Mouse (Mus musculus): ENCODE results near the gene Gm45618. TPM values are rescaled to one million over a fixed set of nuclear protein-coding genes. Genes with fewer than 3 reads are reported as not detected.
A peak's percentile ranks its signal among the peaks of the same experiment; 100 is the strongest.

Gene Gm45618
- total RNA-seq, 2 experiments from 2014 or later, result not detected

DNA sequence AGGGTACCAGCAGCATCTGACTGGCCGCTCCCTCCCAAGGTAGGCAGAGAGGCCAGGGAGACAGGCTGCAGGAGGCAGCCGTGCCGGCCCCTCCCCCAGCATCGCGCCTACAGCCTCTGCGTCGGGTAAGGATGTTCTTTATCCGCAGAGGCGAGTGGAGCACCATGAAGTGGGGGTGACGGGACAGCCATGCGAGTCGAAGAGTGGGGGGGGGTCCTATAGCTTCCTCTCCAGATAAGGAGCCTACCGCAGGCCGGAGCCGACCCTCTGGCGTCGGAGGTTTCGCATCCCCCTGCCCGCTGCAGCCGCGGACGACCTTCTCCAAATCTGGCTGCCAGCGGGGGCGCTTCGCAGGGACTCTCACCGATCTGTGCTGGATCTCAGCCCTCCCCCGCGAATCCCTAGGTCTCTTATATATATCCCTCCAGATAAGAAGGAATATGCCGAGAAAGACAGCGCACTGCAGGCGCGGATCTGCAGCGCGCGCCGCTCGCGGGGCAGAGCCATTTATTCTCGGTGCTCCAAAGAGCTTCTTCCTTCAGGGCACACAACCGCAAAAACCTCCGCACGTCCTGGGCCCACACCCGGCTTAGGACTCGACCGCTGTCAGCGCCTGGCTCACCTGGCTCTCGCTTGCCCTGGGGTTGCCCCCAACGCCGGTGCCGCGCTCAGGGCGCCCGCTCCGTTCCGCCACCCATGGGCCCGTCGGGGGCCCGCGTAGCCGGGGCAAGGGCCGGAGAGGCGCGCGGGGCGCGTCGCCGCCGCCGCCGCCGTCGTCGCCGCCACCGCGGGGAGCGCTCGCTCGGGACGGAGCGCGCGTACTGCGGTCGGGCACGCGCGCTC is 26.0 kb downstream of the Gm45618 start:
- peak; percentile 40 to 69 for DNase-seq

DNA sequence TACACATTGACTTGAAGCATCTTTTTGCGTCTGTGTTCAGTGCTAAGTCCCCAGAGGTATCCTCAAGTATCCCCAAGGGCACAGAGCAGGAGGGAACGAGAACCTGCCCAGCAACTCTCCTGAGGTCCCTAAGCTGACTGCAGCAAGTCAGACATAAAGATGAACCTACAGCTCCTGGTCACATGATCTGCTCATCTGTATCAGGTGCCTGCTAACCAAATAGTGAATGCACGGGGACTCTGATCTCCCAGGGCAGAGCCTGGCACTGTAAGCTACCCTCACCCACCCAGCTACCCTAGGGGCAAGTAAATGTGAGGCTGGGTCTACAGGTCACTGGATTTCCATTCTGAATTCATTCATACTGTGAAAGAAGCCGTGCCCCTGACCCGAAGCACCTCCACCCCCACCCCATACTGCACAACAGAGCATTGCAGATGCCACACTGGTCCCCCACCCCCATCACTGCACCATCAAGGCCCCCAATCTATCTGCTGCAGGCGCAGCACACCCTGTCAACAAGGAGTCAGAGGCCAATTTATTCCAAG is 26.8 kb downstream of the Gm45618 start:
- no peak for DNase-seq

DNA sequence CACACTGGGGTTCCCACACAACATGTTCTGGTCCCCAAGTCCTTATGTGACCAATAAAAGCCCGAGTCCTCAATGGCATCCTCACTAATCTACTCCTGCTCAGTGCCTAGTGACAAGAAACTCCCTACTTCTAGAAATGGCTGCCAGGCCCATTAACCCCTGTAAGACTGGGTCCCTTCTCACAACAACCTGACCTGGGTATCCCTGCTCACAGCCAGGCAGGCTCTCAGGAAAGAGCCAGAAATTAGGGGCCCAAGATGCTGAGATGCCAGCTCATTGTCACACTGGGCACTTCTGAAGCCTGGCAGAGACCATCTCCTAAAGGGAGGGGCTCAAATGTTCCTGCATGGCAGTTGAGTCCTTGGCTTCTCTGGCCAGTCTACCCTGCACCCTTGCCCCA is 27.5 kb downstream of the Gm45618 start:
- DNase-seq, result no peak

DNA sequence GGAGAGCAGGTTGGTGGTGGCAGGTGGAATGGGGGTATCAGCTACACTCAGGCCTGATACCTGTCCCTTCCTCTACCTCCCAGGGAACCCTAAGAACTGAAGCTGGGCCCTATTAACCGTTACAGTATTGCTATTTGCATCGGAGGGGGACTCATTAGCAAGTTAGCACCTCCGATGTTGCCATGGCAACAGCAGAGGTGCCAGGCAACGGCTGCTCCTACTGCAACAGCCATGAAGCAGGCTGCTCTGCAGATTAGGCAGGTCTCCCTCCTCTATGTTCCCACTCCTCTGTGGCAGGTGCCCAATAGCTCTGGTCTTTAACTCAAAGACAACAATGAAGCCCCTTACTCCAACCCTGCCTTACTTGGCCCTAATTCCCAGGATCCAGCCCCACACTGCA is 28.7 kb downstream of the Gm45618 start:
- no peak for DNase-seq

DNA sequence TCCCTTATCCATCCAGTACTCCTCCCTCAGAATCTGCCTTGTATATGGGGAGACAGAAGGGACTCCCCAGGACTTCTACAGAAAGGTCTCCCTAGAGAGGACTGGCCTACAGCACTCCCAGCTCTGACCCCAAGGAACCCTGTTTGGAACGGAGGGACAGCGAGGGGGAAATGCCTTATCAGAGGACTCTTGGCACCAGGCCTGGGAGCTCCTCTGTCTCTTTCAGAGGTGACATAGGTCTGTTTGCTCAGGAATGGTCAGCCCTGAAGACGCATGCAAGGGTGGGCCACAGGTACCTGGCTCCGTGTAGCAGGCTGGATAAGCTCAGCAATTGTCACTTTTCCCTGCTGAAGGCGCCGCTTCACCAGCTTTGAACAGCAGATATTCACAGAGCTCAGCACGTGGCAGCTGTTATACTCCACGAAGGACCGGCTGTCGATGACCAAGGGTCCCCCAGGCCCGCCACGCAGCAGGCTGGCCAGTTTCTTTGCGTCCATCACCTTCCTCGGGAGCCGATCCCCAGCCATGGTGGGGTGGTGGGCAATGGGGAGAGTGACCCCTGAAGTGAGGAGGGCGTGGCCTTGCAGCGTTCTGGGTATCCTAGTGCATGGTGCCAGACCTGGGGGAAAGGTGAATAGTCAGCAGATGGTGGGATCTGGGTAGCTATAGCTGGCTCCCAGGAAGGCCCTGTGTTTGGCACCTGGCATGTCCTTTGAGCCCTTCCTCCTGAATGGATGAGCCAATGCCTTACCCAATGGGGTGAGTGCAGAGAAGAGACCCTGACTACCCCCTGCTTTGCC is 30.7 kb downstream of the Gm45618 start:
- DNase-seq, result no peak

DNA sequence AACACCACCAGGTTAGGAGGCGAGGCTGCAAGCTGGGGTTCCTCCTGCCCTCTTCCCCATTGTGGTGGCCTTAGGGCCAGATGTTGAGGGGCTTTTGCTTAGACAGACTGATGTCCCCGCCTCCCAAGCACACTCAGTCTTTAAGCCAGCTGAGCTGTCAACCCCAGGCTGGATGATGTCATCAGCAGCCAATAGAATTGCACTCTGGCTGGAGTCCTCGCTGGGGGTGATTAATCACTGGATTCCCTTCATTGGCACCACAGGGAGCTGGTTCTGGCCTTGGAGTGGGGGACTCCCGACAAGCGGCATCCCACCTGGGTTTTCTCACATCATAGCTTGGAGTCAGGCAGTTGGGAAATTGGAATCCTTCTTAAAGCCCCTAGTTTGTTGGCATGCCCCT is 31.6 kb downstream of the Gm45618 start:
- DNase-seq, result no peak

DNA sequence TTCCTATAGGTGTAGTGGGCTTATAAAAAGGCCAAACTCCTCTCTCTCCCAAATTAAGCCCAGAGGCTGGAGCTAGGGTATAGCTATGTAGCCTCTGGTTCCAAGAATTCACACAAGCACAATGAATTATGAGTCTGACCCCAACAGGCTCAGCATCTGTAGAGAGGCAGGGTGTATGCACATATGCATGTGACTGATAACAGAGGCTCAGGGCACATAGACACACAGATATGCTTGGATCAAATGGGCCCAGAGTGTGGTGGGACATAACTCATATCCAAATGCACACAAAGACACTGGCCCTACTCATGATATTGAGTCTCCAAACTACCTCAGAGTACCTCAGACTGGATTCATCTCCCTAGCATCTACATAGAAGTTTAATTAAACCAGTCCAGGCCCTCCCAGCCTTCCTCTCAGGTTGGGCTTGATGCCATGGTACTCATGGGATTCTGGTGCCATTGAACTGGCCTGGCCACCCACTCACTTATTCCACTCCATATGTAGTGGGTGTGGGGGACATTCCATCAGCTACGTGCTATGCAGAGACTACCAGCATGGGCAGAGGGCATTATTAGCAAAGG is 33.4 kb downstream of the Gm45618 start:
- no peak for DNase-seq

DNA sequence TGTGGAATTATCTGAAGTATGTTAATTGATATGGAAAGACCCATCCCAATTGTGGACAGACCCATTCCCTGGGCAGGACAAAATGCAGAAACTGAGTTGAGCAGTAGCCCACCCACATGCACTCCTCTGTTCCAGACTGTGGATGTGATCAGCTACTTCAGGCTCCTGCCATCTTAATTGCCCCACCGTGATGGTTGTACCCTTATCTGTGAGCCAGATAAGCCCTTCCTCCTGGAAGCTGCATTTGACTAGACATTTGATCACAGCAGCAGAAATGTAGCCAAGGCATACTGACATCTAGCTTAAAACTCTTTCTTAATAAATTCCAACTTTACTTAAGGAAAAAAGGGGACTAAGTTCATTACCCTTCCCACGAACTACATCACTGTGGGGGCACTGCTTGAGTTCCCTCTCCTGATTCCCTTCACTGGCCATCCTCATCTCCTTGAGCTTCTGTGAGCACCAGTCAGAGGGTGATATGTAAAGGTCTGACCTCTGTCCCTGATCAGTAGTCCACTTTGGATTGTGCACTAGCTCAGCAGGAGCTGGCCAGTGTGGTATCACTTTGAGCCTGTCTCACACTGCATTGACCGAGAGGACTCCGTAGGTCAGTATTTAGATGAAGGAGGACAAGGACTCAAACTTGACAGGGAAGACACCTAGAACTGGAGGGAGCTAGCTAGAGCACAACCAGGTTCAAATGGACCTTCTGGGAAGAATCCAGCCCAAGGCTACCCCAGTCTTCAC is 34.2 kb downstream of the Gm45618 start:
- DNase-seq, result no peak

DNA sequence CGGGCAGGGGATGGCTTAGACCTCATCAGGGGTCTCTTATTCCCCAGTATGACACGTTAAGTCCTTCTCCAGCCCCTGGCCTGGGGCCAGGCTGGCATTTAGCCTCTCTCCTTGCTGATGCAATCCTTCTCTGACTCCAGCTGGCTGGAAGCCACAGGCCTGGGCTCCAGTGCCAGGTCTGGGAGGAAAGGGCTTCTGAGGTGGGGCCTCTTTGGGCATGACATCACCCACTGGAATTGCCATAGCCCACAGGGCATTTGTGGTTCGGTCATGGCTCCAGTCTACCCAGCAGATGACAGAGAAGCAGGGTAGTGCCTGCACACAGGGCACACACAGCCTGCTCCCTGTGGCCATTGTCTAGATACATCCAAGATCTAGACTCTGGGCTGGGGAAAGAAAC is 35.7 kb downstream of the Gm45618 start:
- DNase-seq, result peak; percentile 87 to 90

DNA sequence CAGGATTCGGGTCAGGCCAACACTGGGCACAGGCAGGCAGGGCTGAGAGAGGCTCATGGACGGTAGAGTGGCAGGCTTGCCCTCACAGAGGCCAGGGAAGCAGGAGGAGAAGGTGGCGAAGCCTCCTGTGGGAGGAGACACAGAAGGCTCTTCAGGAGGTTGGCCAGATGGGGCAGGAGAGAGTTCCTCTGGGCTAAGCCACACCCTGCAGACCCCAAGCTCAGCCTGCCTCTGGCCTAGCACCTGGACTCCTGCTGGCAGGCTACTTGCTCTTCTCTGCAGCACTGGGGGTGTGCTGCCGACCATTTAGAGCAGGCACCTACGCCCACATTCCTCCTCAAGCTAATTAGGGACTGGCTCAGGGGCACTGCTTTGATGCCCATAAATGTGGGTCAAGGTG is 36.1 kb downstream of the Gm45618 start:
- DNase-seq, result peak in 1 of 2 experiments; percentile 43

DNA sequence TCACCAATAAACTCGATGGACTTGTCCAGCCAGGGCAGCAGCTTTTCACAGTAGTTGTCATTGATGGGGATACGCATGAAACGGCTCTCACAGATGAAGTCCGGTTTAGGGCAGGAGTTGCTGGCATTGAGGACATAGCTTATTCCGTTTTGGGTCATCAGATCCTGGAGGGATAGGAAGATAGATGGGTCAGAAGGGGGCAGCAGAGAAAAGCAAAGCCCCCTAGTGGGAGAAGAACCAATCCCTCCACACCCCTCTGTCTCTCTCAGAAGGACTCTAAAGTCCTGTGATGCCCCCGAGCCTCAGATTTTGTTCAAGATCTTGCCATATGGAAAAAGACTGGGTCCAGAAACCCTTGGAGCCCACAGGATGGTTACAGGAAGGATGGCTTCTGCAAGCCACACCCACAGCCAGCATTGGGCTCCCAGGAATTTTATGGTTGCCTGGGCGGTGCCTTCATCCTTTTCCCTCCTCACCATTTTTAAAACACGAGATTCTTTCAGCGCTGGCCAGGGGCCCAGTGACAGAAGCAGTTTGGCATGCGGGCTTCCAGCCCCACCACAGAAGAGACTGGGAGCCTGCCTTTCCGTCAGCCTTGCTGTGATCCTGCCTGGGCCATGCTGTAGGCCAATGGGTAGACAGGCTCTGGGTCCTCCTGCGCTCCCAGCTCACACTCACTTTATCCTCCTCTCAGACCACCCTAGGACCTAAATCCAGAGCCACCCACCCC is 36.8 kb downstream of the Gm45618 start:
- DNase-seq, result peak; percentile 81 to 86

DNA sequence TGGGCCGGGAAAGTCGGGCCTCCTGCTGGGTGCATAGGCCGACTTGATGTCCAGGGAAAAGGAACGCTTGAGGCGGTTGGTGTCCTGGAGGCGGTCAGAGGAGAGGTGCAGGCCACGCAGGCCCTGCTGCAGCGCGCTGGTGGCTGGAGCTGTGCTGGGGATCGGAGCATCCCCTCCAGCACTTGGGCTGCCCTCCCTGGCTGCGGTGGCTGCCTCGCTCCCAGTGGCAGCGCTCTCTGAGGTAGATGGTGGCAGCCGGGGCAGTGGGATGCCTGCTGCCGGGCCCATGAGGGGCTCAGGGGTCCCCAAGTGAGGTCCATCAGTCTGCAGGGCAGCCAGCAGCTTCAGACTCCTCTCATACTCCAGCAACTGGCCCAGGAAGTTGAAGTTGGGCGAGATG is 37.9 kb downstream of the Gm45618 start:
- DNase-seq, result no peak

DNA sequence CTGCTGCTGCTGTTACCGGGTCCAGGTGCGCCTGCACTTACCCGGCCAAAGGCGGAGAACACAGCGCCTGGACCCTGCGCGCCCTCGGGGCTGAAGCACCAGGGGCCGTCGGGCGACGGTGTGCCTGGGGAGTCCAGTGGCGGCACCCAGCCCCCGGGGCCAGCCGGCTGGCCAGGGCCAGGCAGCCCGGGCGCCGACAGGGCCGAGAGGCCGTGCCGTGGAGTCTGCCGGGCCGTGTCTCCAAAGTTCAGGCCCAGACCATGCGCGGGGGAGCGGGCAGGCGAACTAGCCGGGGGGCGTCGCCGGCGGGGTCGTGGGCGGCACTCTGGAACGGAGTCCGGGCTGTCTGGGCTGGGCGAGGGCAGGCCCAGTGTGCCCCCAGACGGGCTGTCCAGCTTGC is 38.4 kb downstream of the Gm45618 start:
- DNase-seq, result no peak

DNA sequence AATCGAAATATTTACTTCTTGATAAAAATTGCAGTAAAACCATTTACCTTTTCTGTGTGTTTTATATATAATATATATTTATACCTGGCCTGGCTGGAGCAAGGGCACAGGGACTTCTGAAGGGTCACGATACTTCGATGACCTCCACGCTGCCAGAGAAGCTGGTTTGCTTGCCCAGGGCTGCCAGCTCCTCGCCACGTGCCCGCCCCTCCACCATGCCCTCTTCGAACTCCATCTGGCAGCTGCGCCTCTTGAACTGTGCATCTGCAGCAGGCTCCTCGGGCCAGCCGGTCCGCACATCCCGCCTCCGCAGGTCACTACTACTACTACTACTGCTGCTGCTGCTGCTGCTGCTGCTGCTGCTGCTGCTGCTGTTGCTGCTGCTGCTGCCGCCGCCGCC is 38.8 kb downstream of the Gm45618 start:
- peak in 1 of 2 experiments; percentile 48 for DNase-seq

DNA sequence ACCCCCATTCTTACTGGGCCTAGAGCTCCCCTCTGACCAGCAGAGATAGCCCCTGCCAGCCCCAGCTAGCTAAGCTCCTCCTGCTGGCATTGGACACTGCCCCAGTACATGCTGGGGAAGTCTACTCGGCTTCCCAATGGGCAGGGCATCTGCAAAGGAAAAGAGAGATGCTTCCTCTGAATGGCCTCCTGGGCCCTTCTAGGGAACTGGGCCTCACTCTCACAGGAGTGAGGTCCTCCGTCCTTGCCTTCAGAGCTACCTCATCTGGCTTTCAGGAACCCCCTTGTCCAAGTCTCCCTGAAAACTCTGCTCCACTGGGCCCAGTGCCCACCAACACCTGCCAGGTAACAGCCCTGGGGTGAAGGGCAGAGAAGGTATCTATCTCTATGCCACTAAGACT is 39.7 kb downstream of the Gm45618 start:
- DNase-seq, result no peak

DNA sequence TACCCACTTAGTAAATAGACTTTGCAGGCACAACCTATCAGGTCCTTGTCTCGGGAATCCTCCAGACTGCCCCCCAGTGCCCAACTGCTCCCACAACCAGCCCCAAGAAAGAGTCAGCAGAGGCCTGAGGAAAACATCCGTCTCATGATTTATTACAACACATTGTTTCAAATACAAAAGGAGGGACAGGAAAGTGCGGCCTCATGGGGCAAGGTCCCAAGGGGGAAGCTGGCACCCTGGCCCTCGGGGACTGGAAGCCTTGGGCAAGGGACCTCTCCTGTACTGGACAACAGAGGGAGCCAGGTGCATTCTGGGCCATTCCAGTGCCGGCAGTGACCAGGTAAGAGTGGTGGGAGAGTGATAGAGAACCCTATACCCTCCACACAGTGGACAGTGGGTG is 41.2 kb downstream of the Gm45618 start:
- no peak for DNase-seq

DNA sequence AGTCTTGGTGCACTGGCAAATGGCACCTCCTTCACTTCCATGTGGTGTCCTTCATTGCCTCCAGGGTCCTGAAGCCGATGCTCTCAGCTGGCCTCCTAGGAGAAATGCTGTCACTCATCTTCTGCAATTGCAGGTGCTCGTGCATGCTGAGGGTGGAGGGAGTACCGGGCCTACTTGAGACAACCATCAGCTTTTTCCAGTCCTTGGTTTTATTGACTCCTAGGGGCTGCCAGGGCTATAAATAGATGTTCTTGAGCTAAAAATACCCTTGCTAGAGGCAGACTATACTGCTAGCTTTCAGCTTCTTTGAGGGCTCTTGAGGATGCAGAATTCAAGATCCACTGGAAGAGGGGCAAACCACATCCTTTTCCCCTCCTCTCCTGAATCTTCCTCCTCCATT is 43.4 kb downstream of the Gm45618 start:
- peak; percentile 50 to 52 for DNase-seq

DNA sequence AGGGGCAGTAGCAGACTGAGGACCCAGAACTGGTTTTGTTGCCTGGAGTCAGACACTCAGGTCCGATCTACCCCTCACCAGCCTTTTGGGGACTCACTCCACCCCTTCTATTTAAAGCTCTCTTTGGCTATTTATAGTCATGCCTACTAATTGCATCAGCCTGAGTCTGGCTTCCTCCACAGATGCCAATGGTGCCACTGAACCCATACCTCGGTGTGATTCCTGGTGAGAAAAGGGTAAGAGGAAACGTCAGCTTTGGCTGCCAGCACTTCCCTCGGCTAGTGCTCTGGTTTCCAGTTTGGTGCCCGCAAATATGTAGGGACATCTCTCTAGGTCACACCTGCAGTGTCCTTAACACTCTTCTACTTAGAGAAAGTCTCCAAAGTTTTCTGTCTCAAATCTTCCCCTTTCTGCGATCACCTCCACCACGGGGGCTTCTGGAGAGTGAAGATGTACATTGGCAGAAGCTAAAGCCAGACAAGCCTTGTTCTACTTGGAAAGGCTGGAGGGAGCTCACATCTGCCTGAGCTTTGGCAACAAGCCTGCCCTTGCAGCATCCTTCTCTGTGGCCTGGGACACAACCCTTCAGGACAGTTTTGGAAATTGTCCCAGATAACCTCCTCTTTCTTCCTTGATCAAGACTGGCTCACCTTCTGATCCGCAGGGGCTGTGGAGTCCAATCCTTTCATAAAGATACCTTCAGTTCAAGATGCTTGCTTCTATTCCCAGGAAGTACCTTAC is 46.2 kb downstream of the Gm45618 start:
- DNase-seq, result peak; percentile 43 to 49

DNA sequence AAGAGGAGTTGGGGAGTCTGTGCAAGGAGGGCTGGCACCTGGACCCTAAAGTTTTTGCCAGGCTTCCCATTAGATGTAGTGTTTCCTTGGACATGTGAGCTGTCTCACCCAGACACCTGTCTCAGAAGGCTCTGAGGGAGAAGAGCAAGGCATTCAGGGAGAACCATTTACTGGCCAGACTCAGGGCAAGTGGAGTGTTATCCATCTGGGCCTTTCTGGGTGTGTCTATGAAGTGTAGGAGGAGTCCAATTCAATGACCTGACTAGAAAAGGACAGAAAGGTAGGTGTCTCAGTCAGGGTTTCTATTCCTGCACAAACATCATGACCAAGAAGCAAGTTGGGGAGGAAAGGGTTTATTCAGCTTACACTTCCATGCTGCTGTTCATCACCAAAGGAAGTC is 48.8 kb downstream of the Gm45618 start:
- no peak for DNase-seq

DNA sequence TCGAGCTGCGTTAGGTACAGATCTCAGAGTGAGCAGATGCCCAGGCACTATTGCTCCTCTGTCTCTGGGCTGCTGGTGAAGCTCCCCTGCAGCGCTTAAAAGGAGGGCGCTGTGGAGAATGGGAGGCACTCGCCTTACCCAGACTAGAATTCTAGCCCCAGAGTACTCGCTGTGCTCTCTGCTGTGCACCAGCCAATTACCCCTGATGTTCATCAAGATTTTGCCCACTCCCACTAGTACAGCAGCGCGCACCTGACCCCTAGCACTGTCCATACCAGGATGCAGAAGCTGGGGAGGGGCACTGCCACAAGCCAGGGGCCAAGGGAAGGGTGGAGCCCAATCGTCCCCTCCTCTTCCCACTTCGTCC is 49.3 kb downstream of the Gm45618 start:
- no peak for DNase-seq
